Mouse (Mus musculus) cerebellum, adult (tissue): Measurements from ENCODE around the gene Ctss.
"Not testable (repeated sequence)": the region's sequence is repeated elsewhere in the genome, so short reads cannot be mapped to it uniquely, and the experiment has no call there.

Source experiments
- ATAC-seq: cut with Nextera tagmentation; 2 replicates; pipeline ENCODE4 v1.9.2; 2017; ENCODE audit warnings: mild to moderate bottlenecking, moderate library complexity, mixed read lengths; ENCODE audit not compliant: insufficient number of reproducible peaks, low FRiP score, low TSS enrichment

Ctss gene

DNA sequence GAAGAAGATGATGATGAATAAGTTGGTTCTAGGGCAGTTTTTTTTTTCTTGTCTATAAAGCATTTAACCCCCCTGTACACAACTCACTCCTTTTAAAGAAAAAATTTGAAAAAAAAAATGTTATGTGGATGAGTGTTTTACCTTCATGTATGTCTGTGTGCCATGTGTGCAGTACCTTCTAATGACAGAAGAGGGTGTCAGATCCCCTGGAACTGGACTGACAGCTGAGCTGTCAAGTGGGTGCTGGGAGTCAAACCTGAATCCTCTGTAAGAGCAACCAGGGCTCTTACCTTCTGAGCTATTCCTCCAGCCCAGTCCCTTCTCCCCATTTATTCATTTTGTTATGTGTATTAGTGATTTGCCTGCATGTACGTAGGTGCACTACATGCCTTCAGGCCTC is 4.4 kb downstream of the Ctss start:
- ATAC-seq = no peak

DNA sequence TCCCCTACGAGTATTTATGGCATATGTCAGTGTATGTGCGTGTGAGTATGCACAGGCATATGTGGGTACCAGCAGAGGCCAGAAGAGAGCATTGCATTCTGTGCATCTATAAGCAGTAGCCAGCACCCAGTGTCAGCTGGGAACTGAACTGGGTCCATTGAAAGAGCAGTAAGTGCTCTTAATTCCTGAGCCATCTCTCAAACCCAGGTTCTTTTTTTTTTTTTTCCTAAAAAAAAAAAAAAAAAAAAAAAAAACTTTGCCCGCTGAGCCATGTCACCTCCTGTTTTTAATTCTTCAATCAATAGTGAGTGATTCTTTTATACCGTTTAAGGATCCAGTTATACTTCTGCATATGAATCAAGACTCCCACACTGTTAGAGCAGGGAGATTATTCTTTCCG is 6.8 kb downstream of the Ctss start:
- ATAC-seq = no peak

GRCm38 (mm10) chr3:95534927-95535326 is 8.3 kb downstream of the Ctss start:
- ATAC-seq = no peak

GRCm38 (mm10) chr3:95538936-95539335 is 12.3 kb downstream of the Ctss start:
- no peak for ATAC-seq

DNA sequence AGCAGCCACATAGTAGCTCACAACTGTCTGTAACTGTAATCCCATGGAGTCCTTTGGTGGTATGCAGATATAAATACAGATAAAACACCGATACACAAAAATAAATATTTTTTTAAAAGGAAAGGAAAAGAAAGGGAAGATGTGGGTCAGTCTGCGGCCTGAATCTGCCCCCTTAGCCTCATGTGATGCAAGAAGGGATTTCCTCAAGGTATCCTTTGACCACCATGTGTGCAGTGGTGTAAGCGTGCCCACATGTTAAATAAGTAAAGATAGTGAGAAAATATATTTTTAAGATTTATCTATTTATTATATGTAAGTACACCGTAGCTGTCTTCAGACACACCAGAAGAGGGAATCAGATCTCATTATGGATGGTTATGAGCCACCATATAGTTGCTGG is 13.3 kb downstream of the Ctss start:
- no peak for ATAC-seq

- not testable (repeated sequence) for ATAC-seq
These were observed 14.6 kb downstream of the Ctss start for GRCm38 (mm10) chr3:95541186-95541585.

DNA sequence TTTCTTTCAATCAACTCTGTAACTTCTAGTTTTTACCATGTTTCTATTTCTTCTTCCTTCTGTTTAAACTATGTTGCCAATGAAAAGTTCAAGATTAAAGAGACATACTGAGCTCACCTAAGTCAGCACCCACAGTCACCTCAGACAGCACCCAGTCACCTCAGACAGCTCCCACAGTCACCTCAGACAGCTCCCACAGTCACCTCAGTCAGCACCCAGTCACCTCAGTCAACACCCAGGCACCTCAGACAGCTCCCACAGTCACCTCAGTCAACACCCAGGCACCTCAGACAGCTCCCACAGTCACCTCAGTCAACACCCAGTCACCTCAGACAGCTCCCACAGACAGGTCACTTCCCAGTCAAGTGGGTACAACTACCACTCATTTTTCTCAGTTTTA is 15.6 kb downstream of the Ctss start:
- no peak for ATAC-seq

DNA sequence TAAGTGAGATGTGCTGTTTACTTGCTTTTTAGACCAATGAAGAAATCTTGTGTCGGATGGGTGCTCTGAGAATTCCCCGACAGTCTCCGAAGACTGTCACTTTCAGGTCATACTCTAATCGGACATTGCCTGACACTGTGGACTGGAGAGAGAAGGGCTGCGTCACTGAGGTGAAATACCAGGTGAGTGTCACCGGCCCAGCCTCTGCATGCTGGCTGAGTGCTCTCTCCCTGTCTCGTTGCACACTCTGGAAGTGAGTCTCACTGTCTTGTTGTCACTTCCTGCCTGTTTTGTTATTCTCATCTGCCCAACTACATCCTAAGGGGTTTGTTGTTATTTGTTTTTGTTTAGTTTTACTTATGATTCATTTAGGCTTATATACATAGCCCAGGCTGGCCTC is 16.4 kb downstream of the Ctss start:
- no peak for ATAC-seq

- no peak for ATAC-seq
These were observed 23.6 kb downstream of the Ctss start for GRCm38 (mm10) chr3:95550176-95550575.

DNA sequence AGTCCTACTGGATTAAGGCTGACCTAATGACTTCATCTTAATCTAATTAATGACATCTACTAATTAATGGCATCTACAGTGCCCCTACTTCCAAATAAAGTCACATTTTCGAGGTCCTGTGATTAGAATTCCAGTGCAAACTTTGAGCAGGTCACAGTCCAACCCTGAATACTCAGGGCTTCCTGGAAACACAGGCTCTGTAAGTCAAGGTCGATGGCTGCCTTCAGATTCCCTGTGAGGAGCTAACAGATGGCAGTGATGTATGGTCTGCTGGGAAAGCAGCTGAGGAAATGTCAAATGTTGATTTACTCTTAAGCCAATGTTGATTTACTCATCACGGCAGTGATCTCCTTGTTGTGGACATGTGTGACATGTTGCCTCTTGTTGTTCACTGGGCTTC is 27.4 kb downstream of the Ctss start:
- ATAC-seq = no peak

DNA sequence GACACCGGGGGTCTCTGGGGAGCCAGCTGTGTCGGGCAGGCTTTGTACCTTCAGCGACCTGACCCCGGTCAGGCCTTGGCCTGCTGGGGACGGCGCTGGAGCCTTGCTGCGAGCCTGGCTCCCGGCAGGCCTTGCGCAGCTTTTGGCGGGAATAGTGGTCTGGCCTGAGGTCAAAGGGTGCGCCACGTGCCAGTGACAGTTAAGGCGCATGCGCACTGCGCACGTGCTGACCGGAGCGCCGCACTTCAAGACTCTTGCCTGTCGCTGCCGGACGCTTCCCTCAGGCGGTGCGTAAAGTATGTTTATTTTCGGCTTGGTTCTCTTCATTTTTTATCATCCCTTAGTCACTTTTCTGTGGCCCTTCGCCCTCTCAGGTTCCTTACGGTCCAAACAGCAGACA is 32.9 kb downstream of the Ctss start, which contains the start of gene Hormad1:
Gene Hormad1 (plus strand): TSS at position 241 of the 400 bp plus-strand sequence.
- ATAC-seq = no peak

DNA sequence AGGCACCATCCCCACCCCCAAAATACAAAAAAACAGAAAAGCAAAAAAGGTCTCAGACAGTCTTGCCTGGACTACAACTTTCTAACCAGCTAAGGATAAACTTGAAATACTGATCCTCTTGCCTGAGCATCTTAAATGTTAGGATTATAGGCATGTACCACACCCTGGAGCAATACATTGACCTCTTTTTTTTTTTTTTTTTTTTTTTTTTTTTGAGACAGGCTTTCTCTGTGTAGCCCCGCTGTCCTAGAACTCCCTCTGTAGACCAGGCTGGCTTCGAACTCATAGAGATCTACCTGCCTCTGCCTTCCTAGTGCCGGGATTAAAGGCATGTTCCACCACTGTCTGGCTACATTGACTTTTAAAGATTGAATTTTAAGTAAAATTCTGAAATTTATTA is 34.2 kb downstream of the Ctss start:
- no peak for ATAC-seq

GRCm38 (mm10) chr3:95561826-95562225 is 35.2 kb downstream of the Ctss start:
- ATAC-seq = no peak

- no peak for ATAC-seq
These were observed 43.0 kb downstream of the Ctss start for GRCm38 (mm10) chr3:95569585-95569984.

GRCm38 (mm10) chr3:95587754-95588603 is 61.4 kb downstream of the Ctss start:
- ATAC-seq = no peak; the same call in 1 of the 2 replicates

GRCm38 (mm10) chr3:95588604-95589086 is 62.1 kb downstream of the Ctss start, which contains the start of gene Golph3l:
Gene Golph3l (plus strand): TSS chr3:95588934.
- peak; percentile 100 for ATAC-seq

- ATAC-seq = no peak
These were observed 72.1 kb downstream of the Ctss start for GRCm38 (mm10) chr3:95598734-95599133.

- ATAC-seq = no peak
These were observed 74.7 kb downstream of the Ctss start for GRCm38 (mm10) chr3:95601287-95601686.
